Mouse (Mus musculus) lung, postnatal 4 days (tissue): ENCODE measurements around the gene Apol11a.
"Not testable (repeated sequence)": the region's sequence is repeated elsewhere in the genome, so short reads cannot be mapped to it uniquely, and the experiment has no call there.

Experiments
- DNase-seq, 2 experiments: peaks; one replicate each; pipeline ENCODE4 v3.0.0; 2021

The Apol11a gene

GRCm38 (mm10) chr15:77507966-77508365 is at the start of gene Apol11a:
Gene Apol11a (plus strand): TSS chr15:77508271.
- not testable (repeated sequence) for DNase-seq

- not testable (repeated sequence) for DNase-seq
These were observed 33.2 kb upstream of the Apol11a start for GRCm38 (mm10) chr15:77474699-77475390.

- not testable (repeated sequence) for DNase-seq
These were observed 31.4 kb upstream of the Apol11a start, which contains the start of gene Apol10a for GRCm38 (mm10) chr15:77476693-77477092. Gene Apol10a (plus strand): TSS chr15:77477047.

- DNase-seq = no peak
These were observed 25.8 kb upstream of the Apol11a start for GRCm38 (mm10) chr15:77482140-77482794.

DNA sequence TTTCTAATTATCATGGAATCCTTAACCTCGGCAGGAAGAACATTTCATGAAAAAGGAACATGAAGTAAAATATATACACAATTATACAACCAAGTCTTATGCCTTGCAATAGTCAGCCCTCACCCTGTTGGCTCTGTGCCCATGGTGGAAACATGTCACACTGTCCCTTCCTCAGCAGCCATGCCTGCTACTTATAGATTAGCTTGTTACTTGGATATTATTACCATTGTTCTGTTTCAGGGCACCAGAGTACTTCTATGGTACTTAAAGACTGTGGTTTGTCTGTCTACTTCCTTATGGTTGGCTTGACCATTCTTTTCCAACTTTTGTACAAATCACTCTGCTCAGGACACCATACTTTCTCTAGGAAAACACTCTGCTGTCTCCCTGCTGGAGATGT is 14.9 kb upstream of the Apol11a start:
- not testable (repeated sequence) for DNase-seq

GRCm38 (mm10) chr15:77494694-77495093 is 13.4 kb upstream of the Apol11a start:
- DNase-seq = not testable (repeated sequence)

- not testable (repeated sequence) for DNase-seq
These were observed 12.5 kb downstream of the Apol11a start for GRCm38 (mm10) chr15:77520596-77520995.

- peak; percentile 48 to 63 for DNase-seq
These were observed 15.2 kb downstream of the Apol11a start for GRCm38 (mm10) chr15:77523186-77523843.

DNA sequence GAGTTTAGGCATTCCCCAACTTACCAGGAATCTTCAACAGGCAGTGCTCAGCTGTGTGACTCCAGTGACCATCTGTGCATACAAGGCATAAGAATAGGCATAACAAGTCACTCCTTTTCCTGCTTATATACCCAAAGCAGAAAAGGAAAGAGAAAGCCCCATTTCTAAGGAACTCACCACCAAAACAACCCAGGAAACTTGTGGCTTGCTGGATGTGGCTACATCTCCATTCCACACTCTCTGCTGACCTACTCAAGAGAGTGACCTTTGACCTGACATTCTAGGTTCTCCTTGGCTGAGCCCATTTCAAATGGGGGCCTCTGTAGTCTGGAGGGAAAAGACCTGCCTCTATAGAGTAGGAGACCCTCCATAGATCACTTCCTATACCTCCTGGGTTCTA is 25.1 kb downstream of the Apol11a start, which contains the start of gene Apol7c:
Gene Apol7c, minus strand, starts transcription at position 101 of the 400 bp plus-strand sequence.
- no peak for DNase-seq

DNA sequence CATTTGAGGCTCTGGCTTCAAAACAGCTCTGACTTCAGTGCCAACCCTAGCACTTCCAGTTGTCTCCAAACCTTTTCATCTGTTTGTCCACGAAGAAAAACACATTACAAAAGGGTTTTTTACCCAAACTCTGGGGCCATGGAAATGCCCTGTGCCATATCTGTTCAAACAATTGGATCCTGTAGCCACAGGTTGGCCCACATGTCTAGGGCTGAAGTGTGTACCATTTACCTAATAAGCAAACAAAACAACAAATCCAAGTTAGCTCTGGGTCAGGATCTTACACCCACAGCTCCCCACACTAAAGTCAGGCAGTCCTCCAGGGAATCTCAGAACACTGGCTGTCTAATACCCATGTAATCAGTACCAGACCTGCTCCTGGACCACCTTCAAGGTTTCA is 31.1 kb downstream of the Apol11a start:
- DNase-seq = not testable (repeated sequence)

- no peak for DNase-seq
These were observed 53.7 kb downstream of the Apol11a start, which contains the start of gene 1700025B11Rik for GRCm38 (mm10) chr15:77561792-77562191. Gene 1700025B11Rik (minus strand): TSS chr15:77561892.

- DNase-seq = no peak
These were observed 55.1 kb downstream of the Apol11a start for GRCm38 (mm10) chr15:77563219-77563618.
